Mouse (Mus musculus) common myeloid progenitor, adult 5-6 weeks (primary cell): ENCODE measurements around the gene Icam5. TPM values are rescaled to one million over a fixed set of nuclear protein-coding genes. Genes with fewer than 3 reads are reported as not detected.
"Not testable (repeated sequence)": the region's sequence is repeated elsewhere in the genome, so short reads cannot be mapped to it uniquely, and the experiment has no call there.

Experiments
- ATAC-seq: replicated peaks from 2 replicates; pipeline ENCODE4 v1.8.0; 2016; ENCODE audit warnings: low read depth, mild to moderate bottlenecking, moderate TSS enrichment, inconsistent platforms; ENCODE audit not compliant: poor library complexity, severe bottlenecking
- total RNA-seq: library from RNA; stranded (forward); fragments of 200-1000, 187-1606 nt; gene quantifications from 2 replicates; pipeline ENCODE4 v1.2.3, GENCODE M21; 2017

Icam5 gene
- not detected in 2 replicates for total RNA-seq

GRCm38 (mm10) chr9:21031896-21032351 lies at the start of gene Icam5:
Icam5 (plus strand) TSS chr9:21032073.
- no peak for ATAC-seq

- ATAC-seq, result no peak
These were observed 49.7 kb upstream of the Icam5 start for GRCm38 (mm10) chr9:20982171-20982570.

DNA sequence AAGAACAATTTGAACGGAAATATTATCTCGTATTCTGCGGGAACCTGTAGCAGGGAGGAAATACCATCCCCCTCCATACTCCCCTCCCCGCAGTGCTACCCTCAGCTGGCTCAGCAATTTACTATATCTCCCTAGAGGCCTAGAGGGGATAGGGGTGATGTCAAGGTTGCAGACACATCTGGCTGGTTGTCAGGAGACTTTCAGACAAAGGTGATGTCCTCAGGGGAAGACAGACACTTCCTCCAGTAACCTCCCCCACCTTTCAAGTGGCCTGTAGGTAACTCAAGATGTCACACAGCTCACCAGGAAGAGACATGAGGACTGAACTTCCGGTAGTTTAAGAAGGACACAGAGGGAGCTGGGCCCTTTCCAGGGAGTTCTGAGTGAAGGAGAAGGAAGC lies 48.7 kb upstream of the Icam5 start:
- peak; percentile 42; the same call in 1 of the 2 replicates for ATAC-seq

DNA sequence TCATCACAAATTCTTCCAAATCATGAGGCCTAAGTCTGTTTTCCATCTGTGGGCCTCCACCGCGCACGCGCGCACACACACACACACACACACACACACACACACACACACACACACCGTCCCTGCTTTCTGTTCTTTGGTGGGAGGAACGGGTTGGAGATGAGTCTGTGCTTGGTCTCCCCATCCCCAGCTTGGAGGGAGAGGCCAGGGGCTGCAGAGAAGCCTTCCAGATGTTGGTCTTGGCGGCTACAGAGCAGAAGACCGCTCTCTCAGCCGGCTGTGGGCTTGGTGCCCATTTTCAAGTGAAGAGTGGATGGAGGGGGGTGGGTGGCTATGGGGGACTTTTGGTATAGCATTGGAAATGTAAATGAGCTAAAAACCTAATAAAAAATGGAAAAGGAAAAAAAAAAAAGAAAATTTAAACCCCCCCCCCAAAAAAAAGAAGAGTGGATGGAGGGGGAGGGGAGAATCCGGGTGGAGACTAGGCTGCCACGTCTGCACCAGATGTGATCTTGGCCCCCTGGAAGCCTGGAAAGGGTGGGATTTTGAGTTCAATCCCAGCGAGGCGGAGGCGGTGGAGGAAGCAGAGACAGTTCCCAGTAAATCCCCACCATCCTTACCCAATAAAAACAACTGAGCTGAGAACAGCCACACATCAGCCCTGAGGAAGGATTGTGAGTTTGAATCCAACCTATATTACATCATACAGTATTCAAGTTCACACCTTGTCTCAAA lies 44.8 kb upstream of the Icam5 start:
- no peak for ATAC-seq

- no peak for ATAC-seq
These were observed 43.9 kb upstream of the Icam5 start for GRCm38 (mm10) chr9:20987953-20988352.

- no peak for ATAC-seq
These were observed 41.0 kb upstream of the Icam5 start for GRCm38 (mm10) chr9:20990861-20991260.

- ATAC-seq, result no peak
These were observed 40.3 kb upstream of the Icam5 start for GRCm38 (mm10) chr9:20991587-20991986.

- ATAC-seq, result no peak
These were observed 38.5 kb upstream of the Icam5 start for GRCm38 (mm10) chr9:20993165-20993898.

GRCm38 (mm10) chr9:20995069-20995468 lies 36.8 kb upstream of the Icam5 start:
- ATAC-seq, result no peak

GRCm38 (mm10) chr9:20997065-20997464 lies 34.8 kb upstream of the Icam5 start:
- ATAC-seq, result peak; percentile 87

- not testable (repeated sequence) for ATAC-seq
These were observed 33.5 kb upstream of the Icam5 start for GRCm38 (mm10) chr9:20998337-20998736.

DNA sequence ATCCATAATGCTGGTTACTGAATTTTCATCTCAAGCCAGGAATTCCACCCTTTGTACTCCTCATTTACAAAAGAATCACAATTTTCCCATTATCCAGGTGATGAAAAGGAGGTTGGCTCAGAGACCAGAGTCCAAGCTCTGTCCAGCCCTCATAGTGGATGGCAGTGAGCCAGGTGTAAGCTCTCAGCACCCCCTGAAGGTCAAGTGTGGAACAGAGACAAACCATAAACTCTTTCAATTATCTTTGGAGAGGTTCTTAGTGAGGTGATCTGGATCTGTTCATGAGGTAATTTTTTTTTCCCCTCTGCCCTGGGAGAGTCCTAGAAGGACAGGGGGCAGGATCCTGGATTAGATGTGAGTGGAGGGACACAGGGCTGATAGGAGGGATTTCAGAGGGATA lies 31.1 kb upstream of the Icam5 start:
- no peak for ATAC-seq

GRCm38 (mm10) chr9:21001651-21002200 lies 30.1 kb upstream of the Icam5 start:
- no peak for ATAC-seq

DNA sequence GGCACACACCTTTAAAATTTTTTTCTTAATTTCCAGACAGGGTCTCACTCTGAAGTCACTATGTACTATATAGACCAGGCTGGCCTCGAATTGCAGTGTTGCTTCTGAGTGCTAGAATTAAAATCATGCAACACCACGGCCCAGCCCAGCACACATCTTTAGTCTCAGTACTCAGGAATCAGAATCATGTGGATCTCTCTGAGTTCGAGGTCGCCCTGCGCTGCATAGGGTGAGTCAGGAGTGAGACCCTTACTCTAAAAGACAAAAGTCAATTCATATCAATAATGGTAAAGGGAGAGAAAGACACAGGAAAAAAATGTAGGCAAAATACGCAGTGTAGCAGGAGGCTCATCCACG lies 29.6 kb upstream of the Icam5 start:
- ATAC-seq, result 0 out of 2 replicates have a peak, but pooled peaks have one; percentile 9

DNA sequence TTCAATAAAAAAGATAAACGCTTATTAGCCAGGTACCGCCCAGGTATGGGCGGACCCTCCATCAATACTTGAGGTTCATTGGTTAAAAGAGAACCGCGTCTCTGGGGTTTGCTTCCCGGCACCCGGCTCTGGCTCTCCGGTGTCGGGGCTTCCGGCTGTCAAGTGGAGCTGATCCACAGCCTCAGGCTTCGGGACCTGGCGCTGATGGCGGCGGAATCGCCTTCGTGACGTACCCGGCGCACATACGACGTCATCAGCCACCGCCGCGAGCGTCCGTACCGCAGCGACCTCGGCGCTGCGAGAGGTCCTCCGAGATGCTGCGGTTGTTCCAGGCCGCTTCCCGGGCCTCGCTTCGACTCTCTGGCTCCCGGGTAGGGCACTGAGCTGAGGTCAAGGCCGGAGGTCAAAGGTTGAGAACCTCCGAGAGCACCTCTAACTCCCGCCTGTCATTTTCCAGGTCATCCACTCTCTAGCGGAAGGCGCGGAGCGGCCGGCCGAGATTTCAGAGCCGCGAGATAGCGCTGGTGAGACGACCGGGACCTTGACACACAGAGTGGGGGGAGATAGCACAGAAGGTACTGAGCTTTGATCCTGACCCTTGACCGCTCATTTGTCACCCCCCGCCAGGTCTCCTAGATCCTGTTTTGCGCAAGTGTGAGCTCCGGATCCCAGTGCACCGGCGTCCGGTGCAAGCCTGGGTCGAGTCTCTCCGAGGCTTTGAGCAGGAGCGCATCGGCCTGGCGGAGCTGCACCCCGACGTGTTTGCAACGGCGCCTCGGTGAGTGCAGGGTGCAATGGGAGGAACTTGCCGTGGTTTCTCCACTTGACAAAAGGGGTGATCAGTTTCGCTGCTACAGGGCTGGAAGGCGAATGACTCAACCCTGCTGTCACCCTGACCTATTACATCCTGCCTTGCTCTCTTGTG lies 29.0 kb upstream of the Icam5 start, which contains the start of gene Mrpl4:
TSS of gene Mrpl4 (plus strand) at position 112 of the 925 bp plus-strand sequence.
- ATAC-seq, result peak; percentile 92

GRCm38 (mm10) chr9:21007313-21007952 lies 24.4 kb upstream of the Icam5 start:
- no peak for ATAC-seq

DNA sequence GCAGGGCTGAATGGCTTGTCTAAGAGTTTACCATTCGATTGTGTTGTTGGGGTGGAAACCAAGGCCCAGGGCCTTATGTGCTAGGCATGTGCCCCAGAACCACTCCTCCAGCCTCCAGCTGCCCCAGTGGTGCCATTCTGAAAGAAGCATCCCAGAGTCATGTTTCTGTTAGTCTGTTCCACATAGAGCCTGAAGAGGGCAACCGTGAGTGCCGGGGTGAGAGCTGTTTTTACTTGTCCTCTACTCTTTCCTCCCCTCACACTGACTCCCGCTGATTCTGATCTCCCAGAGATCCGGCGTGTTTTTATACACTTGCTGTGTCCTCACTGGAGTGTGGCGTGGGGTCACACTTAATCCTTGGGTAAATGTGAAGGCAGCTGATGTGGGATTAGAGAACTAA lies 23.9 kb upstream of the Icam5 start:
- ATAC-seq, result 0 out of 2 replicates have a peak, but pooled peaks have one; percentile 31

DNA sequence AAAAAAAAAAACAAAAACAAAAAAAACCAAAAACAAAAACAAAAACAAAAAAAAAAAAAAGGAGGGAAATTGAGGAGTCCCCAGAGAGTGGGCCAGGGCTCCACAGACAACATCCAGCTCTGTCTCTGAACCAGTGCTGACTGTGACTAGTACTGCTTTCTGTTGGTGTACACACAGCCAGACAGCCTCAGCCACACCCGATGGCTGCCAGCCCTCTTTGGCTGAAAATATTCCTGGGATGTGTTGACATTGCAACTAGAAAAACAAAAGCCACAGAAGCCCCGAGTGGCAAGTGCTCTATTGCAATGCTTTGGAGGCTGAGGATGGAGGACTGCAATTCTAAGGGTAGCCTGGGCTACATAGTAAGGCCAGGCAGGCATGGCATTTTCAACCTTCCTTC lies 21.5 kb upstream of the Icam5 start:
- no peak for ATAC-seq

- not testable (repeated sequence) for ATAC-seq
These were observed 20.8 kb upstream of the Icam5 start for GRCm38 (mm10) chr9:21010939-21011541.
